Mouse (Mus musculus) C2C12 (cell line): ENCODE data around the gene Tmem121. TPM values are rescaled to one million over a fixed set of nuclear protein-coding genes. Genes with fewer than 3 reads are reported as not detected.
A peak's percentile ranks its signal among the peaks of the same experiment; 100 is the strongest.

Experiments
- H3K27me3 ChIP-seq: one replicate; pipeline ENCODE4 v1.6.1; 2011; ENCODE audit not compliant: control insufficient read depth, insufficient read depth, insufficient read length
- H3K36me3 ChIP-seq: one replicate; pipeline ENCODE4 v1.6.1; 2011; ENCODE audit not compliant: control insufficient read depth, insufficient read depth
- H3K4me3 ChIP-seq: one replicate; pipeline ENCODE4 v1.5.1; 2011; ENCODE audit warnings: mild to moderate bottlenecking, control low read depth; ENCODE audit not compliant: poor library complexity, insufficient read depth, severe bottlenecking
- H3K79me2 ChIP-seq: one replicate; pipeline ENCODE4 v1.6.1; 2011; ENCODE audit not compliant: control insufficient read depth, insufficient read depth
- H3K79me3 ChIP-seq: one replicate; pipeline ENCODE4 v1.6.1; 2011; ENCODE audit warnings: low read depth, control low read depth
- H3ac ChIP-seq: one replicate; pipeline ENCODE3; 2011; ENCODE audit warnings: low read depth; ENCODE audit not compliant: control insufficient read depth, insufficient read length
- CEBPB ChIP-seq: IDR thresholded peaks from one replicate; pipeline ENCODE4 v1.6.1; 2011; ENCODE audit warnings: low read depth, mild to moderate bottlenecking, control low read depth, moderate library complexity
- CTCF ChIP-seq: IDR thresholded peaks from one replicate; pipeline ENCODE4 v1.5.1; 2011; ENCODE audit not compliant: control insufficient read depth, insufficient read depth, insufficient read length
- FOSL1 ChIP-seq: IDR thresholded peaks from one replicate; pipeline ENCODE4 v1.8.0; 2011; ENCODE audit warnings: mild to moderate bottlenecking, low read length; ENCODE audit not compliant: poor library complexity, insufficient read depth, severe bottlenecking
- MAX ChIP-seq: IDR thresholded peaks from one replicate; pipeline ENCODE4 v1.6.1; 2011; ENCODE audit warnings: mild to moderate bottlenecking, control low read depth
- MYOD1 ChIP-seq: IDR thresholded peaks from one replicate; pipeline ENCODE4 v1.6.1; 2011; ENCODE audit warnings: low read depth; ENCODE audit not compliant: control insufficient read depth, insufficient read length
- MYOG ChIP-seq: IDR thresholded peaks from one replicate; pipeline ENCODE4 v1.6.1; 2011; ENCODE audit not compliant: control insufficient read depth, insufficient read length; ENCODE audit errors: extremely low read depth
- USF1 ChIP-seq: IDR thresholded peaks from one replicate; pipeline ENCODE4 v1.6.1; 2011; ENCODE audit warnings: low read depth, mild to moderate bottlenecking, control low read depth, moderate library complexity
- polyA plus RNA-seq: library from polyadenylated mRNA; unstranded; fragments of >200 nt; fragmentation: generic; extraction: Trizol; gene quantifications from one replicate; pipeline ENCODE4 v1.2.1, GENCODE M21; 2012; ENCODE audit warnings: missing spikeins

Gene Tmem121
- polyA plus RNA-seq, 1 experiment: 6.3 TPM

- H3K79me2 ChIP-seq: peaks cover 33% of the 10 kb centered on the region
- peak overlapping the region; percentile 83 for H3ac ChIP-seq
- peaks cover 12% of the 10 kb centered on the region for H3K36me3 ChIP-seq
- peak overlapping the region; percentile 72 for H3K4me3 ChIP-seq
- no peaks in the 10 kb centered on the region for H3K27me3 ChIP-seq
- H3K79me3 ChIP-seq: peaks cover 11% of the 10 kb centered on the region
- no peak for TF ChIP-seq FOSL1
- no peak for TF ChIP-seq MAX
- TF ChIP-seq CTCF: no peak
- no peak for TF ChIP-seq MYOD1
- TF ChIP-seq USF1: no peak
- no peak for TF ChIP-seq MYOG
- no peak for TF ChIP-seq CEBPB
These were observed 33.5 kb upstream of the Tmem121 start for GRCm38 (mm10) chr12:113152272-113152661.

GRCm38 (mm10) chr12:113152991-113153525 lies 32.7 kb upstream of the Tmem121 start:
- H3K27me3 ChIP-seq: no peaks in the 10 kb centered on the region
- peak overlapping the region; percentile 14 for H3ac ChIP-seq
- TF ChIP-seq USF1 (no peak), FOSL1 (no peak), MYOD1 (no peak), CTCF (no peak)
- peaks cover 41% of the 10 kb centered on the region for H3K79me2 ChIP-seq
- H3K4me3 ChIP-seq: peak overlapping the region; percentile 72
- H3K79me3 ChIP-seq: peaks cover 11% of the 10 kb centered on the region
- H3K36me3 ChIP-seq: peaks cover 15% of the 10 kb centered on the region

GRCm38 (mm10) chr12:113153971-113154370 lies 31.8 kb upstream of the Tmem121 start:
- Histone ChIP-seq H3K79me2 (peaks cover 42% of the 10 kb centered on the region), H3K36me3 (peaks cover 15% of the 10 kb centered on the region), H3ac (no peak overlapping the region), H3K4me3 (no peak overlapping the region), H3K27me3 (no peaks in the 10 kb centered on the region), H3K79me3 (peaks cover 11% of the 10 kb centered on the region)
- TF ChIP-seq MAX (no peak), CTCF (no peak), FOSL1 (no peak), MYOG (no peak), MYOD1 (no peak), USF1 (no peak), CEBPB (no peak)

GRCm38 (mm10) chr12:113154747-113155075 lies 31.0 kb upstream of the Tmem121 start:
- Histone ChIP-seq H3K27me3 (no peaks in the 10 kb centered on the region), H3K36me3 (peaks cover 15% of the 10 kb centered on the region), H3K79me2 (peaks cover 42% of the 10 kb centered on the region), H3K79me3 (peaks cover 11% of the 10 kb centered on the region), H3K4me3 (no peak overlapping the region), H3ac (no peak overlapping the region)
- no peak for TF ChIP-seq MYOG
- no peak for TF ChIP-seq CEBPB
- TF ChIP-seq MAX: no peak
- no peak for TF ChIP-seq USF1
- no peak for TF ChIP-seq FOSL1
- TF ChIP-seq CTCF: no peak
- TF ChIP-seq MYOD1: no peak

- Histone ChIP-seq H3K27me3 (no peaks in the 10 kb centered on the region), H3K79me3 (peaks cover 11% of the 10 kb centered on the region), H3ac (peak overlapping the region; percentile 1), H3K4me3 (peak overlapping the region; percentile 6), H3K79me2 (peaks cover 42% of the 10 kb centered on the region), H3K36me3 (peaks cover 15% of the 10 kb centered on the region)
- TF ChIP-seq USF1 (no peak), MYOG (no peak), CTCF (no peak), MYOD1 (no peak), FOSL1 (no peak), CEBPB (no peak), MAX (no peak)
These were observed 30.5 kb upstream of the Tmem121 start for GRCm38 (mm10) chr12:113155076-113155771.
